Mouse (Mus musculus): Measurements from ENCODE around the gene Ulk1.

Gene Ulk1
- long read RNA-seq, experiment 1, full-length matches to known transcripts, result 1 of 3 reads
- long read RNA-seq, experiment 1, partial matches to known transcripts, result 1 of 3 reads
- long read RNA-seq, experiment 1, other reads (novel, unspliced or antisense), result 1 of 3 reads
- long read RNA-seq, experiment 2, partial matches to known transcripts, result 2 of 3 reads
- long read RNA-seq, experiment 2, other reads (novel, unspliced or antisense), result 1 of 3 reads

DNA sequence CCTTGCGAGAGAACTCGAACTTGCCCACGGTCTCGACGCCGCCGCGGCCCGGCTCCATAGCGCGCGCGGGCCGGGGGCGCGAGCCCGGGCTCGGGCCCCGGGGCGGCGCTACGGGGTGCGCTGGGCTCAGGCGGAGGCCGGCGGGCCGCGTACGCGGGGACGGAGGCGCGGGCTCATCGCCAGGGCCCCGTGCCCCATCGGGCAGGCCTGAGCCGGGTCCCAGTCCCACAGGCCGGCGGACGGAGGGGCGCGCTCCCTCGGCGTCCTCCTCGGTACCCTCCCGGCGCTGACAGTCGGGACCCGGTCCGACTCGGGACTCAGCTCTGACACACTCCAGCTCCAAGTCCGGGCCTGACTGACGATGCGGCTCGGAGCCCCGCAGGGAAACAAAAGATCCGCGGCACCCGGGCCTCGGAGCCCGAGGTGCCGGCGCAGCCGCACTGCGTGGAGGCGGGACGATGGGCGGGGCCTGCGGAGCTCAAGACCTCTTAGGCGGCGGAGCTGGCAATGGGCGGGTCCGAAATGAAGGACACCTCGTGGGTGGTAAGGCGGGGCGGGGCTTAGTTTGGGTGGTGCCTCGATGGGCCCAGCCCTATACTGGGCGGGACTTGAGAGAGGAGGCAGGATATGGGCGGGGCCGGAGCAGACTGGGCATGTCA, at the start of gene Ulk1:
Ulk1 (minus strand) TSS at position 431 of the 659 bp plus-strand sequence.
- intact Hi-C loops (cut with DNase I), result loop anchor here (5.0 kb wide), 1 partner anchor 37 kb away; the partner anchor contains the start of gene Ep400

DNA sequence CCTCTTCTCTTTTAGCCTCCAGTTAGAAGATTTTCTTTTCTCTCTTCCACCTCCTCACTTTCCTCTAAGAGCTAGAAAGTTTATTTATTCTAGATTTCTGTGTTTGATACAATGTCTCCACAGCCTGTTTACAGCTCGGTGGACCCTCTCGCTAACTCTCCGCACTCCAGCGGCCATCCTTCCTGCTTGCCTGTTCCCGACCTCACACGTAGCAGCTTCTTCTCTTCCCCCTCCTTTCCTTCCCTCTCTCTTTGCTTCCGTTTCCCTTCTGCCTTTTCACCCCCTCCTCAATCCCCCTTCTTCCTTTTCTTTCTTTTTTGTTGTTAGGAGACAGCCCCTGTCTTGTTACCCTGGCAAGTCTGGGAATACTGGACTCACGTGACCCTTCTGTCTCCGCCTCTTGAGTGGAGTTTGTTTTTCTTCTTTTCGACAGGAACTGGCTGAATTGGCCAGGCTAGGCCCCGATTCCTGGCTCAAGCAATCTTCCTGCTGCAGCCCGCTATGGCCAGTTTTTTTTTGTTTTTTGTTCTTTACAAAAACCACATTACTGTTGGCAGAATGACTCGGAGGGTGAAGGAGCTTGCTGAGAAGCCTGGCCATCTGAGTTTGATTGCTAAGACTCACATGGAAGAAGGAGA, 49.2 kb upstream of the Ulk1 start:
- intact Hi-C loops (cut with DNase I), result no loop called here

DNA sequence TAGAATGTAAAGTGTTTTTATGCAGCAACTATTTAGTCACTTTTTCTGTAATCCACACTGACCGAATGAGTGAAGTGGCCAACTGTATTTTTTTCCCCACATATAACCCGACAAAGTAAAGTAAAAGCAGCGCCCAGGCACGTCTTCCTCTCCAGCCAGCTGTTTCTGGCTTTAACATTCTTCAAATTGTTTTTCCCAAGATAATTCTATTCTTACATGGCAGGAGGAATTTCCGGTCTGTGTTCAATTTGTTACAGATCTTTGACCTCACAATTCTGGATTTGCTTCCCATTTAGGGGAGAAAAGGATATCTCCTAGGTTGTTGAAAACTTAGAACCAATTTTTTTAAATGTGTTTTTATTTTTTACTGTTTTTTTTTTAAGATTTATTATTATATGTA, 47.2 kb upstream of the Ulk1 start:
- intact Hi-C loops (cut with DNase I), result no loop called here

DNA sequence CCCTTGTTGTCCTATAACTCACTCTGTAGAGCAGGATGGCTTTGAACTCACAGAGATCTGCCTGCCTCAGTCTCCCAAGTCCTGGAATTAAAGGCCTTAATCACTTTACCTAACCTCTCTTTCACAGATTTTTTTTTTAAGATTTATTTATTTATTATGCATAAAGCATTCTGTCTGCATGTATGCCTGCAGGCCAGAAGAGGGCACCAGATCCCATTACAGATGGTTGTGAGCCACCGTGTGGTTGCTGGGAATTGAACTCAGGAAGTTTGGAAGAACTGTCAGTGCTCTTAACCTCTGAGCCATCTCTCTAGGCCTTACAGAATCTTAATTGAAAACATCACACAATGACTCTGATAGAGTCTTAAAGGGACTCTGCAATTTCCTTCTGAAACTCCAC, 43.1 kb upstream of the Ulk1 start:
- intact Hi-C loops (cut with DNase I), result no loop called here

DNA sequence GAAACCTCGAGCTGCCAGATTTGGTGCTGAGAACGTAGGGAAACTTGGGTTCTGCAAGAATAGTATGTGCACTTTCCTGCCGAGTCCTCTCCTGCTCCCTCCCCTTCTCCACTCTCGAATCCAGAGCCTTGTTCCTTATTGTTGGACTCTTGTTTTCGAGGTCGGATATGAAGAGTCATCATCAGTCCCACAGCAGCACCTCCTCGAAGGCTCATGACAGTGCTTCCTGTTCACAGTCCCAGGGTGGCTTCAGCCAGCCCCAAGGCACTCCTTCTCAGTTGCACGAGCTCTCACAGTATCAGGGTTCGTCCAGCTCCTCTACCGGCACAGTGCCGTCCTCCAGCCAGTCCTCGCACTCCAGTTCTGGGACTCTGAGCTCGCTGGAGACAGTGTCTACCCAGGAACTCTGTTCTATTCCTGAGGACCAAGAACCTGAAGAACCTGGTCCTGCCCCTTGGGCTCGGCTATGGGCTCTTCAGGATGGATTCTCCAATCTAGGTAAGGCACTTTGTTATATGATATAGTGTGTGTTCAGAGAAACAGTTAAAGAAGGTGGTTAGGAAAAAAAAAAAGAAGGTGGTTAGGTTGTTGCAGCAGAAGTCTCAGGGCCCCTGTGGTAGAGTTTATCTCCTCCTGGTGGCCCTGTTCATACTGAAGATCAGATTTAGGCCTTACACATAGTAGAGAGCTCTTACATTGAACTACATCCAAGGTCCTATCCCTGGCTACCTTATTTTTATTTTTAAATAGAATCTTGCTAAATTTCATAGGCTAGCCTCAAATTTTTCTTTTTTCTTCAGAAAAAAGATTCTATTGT, 31.4 kb upstream of the Ulk1 start:
- intact Hi-C loops (cut with DNase I), result no loop called here

DNA sequence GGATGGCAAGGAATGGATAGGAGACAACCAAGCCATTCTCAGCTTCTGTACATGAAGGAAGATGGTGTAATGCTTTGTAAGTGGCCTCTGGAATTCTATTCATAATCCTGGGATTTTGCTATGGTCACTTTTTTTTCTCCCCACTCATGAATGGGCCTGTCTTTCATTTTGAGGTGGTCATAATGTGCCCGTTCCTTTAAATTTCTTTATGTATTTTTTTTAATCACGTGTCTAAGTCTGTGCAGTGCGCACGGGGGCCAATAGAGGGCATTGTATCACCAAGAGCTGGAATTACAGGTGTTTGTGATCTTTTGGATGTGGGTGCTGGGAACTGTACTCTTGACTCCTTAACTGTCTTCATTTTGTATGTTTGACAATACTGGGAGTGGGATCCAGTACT, 30.6 kb upstream of the Ulk1 start:
- intact Hi-C loops (cut with DNase I), result no loop called here

DNA sequence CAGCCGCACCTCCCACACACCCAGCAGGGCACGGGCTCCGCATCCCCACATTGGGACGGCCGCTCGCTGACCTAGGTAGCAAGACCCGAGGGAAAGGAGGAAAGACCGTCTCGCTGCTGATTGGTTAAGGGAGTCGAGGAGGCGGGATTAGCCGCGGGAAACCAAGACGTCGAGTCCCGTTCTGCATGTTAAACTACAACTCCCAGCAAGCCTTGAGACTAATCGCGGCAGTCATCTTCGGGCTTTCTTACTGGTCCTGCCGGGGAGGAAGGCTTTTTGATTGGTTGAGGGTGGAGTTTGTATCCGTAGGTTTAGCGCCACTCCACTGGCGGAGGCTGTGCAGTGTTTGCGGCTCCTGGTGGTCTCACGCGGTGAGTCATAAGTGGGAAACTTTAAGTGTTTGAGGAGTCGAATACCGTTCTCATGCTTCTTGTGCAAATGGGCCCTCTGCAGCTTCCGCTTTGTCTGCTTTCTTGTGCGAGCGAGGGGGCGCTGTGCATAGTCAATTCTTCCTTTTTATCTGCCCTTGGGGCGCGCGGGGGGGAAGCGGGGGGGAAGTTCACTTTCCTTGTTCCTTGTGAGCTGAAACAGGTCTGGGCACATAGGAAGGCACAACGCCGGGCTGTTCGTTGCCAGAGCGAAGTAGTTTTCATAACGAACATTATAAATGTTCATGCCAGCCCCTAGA, 29.9 kb upstream of the Ulk1 start, which contains the start of the genes Hscb and Chek2:
Hscb (minus strand) TSS at position 100 of the 688 bp plus-strand sequence.
Chek2 (plus strand) TSS at position 302 of the 688 bp plus-strand sequence.
- intact Hi-C loops (cut with DNase I), result loop anchor here (10.0 kb wide), 1 partner anchor 425 kb away; no protein-coding TSS in a partner anchor

DNA sequence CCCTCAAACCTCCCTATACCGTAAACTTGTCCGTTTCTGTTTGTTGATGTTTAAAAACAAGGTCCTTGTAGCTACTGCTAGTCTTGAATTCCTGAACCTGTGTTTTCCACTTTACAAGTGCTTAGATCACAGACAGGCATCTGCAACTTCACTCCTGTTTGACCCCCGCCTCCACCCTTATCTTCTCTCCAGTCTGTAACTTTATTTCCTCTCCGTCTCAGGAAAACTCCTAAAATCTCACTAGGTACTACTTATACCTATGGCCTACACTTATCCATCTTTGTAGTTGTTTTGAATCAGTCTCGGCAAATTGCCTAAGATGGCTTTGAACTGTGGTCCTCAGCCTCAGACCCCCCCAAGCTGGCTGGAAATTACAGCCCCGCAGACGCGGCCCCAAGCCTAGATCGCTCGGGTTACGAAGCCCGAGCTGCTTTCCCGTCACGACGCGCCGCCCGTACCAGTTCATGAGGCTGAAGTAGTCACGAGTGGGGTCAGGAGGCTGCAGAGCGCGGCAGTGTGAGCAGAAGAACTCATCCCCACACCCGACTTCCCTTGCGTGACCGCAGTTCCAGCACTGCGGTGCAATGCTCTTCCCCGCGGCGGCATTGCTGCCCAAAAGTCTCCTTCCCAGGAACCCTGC, 29.3 kb upstream of the Ulk1 start:
- intact Hi-C loops (cut with DNase I), result loop anchor here (10.0 kb wide), 1 partner anchor 426 kb away; no protein-coding TSS in a partner anchor

DNA sequence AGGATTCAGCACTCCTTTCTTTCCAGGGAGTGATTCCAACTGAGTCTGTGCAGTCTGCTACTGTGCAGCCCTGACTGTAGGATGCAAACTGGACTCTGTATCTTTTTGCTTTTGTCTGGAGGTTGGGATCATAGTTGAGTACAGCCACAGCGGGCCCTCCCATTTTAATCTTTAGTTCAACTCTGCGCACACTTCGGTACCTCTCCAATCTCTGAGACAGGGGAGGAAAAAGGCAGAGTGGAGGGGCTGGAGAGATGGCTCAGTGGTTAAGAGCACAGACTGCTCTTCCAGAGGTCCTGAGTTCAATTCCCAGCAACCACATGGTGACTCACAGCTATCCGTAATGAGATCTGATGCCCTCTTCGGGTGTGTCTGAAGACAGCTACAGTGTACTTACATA, 28.1 kb upstream of the Ulk1 start:
- intact Hi-C loops (cut with DNase I), result loop anchor here (10.0 kb wide), 1 partner anchor 427 kb away; no protein-coding TSS in a partner anchor

DNA sequence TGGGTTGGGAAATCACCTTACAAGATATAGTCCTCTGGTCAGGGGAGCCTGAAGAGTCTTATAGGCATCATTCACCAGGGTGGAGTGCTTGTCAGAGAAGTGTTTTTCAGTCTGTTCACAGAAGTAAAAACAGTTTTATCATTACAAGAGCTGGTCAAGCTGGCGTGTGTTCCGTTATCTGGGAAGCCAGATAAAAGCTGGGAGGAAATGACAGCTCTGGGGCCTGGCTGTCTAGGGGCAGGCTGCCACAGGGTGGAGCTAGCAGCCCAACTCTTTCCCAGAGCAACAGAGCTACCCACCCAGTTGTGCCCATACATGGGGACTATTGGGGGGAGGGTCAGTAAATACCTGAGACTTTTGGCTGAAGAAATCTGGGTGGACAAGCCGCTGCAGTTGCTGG, 26.1 kb upstream of the Ulk1 start:
- intact Hi-C loops (cut with DNase I), result loop anchor here (2.0 to 10.0 kb wide), 2 partner anchors 87 to 429 kb away; no protein-coding TSS in a partner anchor

DNA sequence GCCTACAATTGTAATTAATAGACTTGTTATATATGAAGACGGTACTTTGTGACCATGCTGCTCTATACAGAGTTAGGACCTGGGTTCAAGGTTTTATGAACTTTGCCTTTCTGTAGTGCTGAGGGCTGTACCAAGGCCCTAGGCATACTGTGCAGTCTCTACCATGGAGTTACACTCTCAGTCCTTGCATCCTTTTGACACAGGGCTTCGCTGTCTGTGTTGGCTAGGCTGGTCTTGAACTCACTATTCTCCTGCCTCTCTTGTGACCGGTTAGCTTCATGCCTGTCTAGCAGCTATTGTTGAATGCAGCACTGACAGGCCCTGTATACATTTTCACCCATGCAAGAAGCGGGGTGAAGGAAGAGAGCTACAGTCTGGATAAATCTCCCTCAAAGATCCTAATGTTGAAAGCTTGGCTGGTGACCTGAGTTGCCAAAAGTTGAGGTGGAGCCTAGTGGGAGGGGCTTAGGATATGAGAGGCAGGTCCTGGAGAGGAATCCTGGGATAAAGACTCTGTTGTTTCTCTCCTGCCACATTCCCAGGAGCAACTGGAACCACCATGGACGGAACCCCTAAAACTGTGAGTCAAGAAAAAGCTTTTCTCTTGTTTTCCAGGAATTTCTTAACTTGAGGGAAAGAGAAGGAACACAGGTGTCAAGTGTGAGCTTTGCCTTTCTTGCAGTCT, 21.3 kb upstream of the Ulk1 start:
- intact Hi-C loops (cut with DNase I), result loop anchor here (10.0 kb wide), 1 partner anchor 434 kb away; no protein-coding TSS in a partner anchor

DNA sequence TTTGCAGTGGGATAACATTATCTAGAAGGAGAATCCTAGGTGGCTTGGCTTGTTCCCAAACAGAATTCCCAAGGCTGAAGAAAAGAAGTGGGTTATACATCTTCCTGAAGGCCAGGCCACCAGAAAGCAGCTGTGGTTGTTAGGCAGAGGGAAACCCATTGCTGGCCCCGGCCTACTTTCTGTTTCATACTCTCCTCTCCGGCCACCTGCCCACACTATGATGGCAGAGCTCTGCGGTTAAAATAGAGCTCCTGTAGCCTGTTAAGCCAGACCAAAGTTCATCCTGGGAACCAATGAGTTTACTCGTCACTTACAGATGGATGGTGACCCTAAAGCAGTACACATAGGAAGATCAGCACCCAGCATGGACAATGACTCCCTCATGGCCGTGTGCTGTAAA, 17.7 kb upstream of the Ulk1 start:
- intact Hi-C loops (cut with DNase I), result no loop called here

DNA sequence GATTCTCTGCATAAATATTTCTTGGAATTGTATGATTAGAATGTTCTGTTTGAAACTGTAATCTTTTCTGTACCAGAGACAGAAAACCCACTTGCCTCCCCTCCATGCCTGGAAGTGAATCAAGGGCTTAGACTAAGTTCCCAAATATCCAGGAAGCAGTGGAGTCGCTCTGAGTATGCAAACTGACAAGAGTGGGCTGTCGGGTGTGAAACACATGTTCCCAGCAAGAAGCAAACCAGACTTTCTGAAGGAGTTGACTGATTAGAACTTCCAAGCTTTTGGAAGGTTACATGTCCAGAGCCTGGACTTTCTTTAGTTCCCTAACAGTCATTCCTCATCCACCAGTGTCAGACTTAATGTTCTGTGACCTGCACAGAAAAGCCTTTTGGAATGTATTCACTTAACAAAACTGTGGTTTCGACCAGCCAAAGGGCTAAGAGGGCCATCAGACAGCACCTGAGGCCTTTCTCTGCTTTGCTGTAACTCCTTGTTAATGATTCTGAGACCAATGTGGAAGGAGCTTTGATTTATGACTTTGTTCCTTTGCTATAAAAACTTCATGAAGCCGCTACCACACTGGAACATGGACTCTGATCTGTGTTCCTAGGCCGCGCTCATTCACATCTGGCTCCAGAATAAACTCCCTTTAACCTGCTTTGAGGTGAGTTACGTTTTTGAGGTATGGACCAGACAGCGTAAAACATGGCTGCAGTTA, 17.0 kb upstream of the Ulk1 start:
- intact Hi-C loops (cut with DNase I), result no loop called here

DNA sequence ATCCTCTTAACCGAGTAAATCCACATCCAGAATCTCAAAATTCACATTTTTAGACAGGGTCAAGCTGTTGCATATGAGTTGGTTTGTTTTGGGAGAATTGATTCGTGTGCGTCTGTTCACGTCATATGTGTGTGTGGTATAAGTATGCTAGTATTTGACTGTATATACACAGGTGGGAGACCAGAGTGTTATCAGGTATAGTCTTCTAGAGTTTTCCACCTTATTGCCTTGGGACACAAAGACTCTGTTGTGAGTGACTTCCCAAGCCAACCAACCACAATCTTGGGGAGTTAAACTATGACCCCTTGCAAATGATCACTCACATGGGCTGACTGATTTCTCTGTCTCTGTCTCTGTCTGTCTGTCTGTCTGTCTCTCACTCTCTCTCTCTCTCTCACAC, 14.5 kb upstream of the Ulk1 start:
- intact Hi-C loops (cut with DNase I), result no loop called here

DNA sequence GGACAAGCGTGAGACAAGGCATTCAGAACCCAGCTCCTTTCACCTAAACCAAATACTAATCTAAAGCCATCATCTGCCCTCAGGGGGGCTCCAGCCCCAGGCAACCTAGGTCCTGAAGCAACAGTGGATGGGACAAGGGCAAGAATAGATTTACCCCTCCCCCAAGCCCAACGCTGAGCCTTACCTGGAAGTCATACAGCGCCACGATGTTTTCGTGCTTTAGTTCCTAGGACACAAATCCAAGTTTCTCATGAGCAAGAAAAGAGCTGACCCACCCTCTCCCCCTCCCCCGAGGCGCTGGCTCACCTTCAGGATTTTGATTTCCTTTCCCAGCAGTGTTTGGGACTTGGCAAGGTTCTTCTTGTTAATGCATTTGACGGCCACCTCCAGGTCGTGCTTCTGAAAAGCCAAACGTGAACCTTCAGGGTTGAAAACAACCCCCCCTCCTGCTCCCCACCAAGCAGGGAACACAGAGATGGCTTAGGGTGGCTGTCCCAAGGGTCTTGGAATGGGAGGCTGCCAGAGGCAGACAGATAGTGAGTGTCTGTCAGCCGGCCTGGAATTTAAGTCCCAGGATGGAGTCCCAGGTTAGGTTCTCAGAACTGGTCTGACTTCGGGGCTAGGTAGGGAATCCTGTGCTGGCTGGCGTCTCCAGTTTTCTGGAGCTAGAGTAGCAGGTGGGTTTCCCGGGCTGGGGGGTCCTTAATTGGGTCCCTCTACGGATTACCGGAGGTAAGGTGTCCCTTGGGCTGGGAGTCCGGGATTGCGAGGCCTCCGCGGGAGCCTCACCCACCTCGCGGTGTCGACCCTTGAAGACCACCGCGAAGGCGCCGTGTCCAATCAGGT, 853 bp downstream of the Ulk1 start:
- intact Hi-C loops (cut with DNase I), result loop anchor here (5.0 kb wide), 1 partner anchor 37 kb away; the partner anchor contains the start of gene Ep400

DNA sequence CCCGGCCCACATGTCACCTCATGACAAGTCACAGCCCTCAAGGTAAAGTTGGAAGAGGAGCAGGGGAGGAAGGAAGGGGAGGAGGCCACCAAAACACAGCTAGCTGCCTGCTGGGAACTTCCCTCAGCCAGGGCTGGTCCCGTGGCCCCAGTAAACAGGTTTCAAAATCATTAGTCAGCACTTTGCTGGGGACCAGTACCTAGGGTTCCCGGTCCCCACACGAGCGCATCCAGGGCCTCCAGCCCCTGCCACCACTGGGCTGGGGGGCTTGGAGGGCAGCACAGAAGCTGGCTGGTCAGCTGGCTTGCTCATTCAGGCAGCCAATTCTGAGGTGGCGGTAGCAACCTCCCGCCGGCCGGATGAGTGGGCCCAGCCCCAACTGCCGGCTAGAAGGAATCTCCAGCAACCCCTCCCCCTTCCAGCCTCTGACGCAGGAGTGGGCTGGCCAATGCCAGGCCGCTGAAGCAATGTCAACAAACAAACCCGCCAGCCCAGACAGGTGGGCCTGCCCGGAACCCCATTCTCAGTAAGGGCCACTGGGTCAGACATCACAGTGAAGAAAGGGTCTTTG, 1.8 kb downstream of the Ulk1 start:
- intact Hi-C loops (cut with DNase I), result loop anchor here (5.0 kb wide), 1 partner anchor 36 kb away; the partner anchor contains the start of gene Ep400

DNA sequence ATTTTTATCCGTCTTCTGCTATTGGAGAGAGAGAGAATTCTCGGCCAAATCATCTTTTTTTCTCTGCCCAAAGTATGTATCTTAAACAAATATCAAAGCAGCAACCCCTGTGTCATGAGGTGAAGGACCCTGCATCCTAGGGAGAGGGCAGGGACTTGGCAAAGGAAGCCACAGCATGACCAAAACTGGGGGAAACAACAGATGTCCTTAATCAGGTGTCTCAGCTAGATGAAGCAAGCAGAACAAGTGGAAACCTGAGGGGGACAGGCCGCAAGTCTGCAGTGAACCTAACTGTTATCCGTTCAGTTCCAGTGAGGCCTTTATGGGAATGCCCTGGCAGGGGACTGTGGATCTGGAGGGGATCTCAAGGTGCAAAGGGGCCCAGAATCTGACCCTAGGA, 2.4 kb downstream of the Ulk1 start:
- intact Hi-C loops (cut with DNase I), result loop anchor here (5.0 kb wide), 1 partner anchor 35 kb away; the partner anchor contains the start of gene Ep400

Measured in adrenal gland (tissue).